In genomic region chr14:32168653-32169231, GRCm38 (mm10) we compare ENCODE assay signal across 12 mouse cellular contexts. TPM values are rescaled to one million over a fixed set of nuclear protein-coding genes. Genes with fewer than 3 reads are reported as not detected.
DNase-seq lines count a peak whose midpoint lies in the region; ATAC-seq and TF ChIP-seq lines count a peak whose summit lies in the region.
"Had no signal": no experiment of that assay in that cellular context is flagged by ENCODE, and none has a peak within 500 bp of the region (broad histone marks: within the 10 kb centered on the region; RNA-seq: fewer than 3 reads in every experiment).

No protein-coding gene starts in this region.

- H3K4me2 ChIP-seq in heart, embryonic 13.5 days, result peak overlapping the region; percentile 87
- peak overlapping the region; percentile 89 for H3K4me2 ChIP-seq in liver, embryonic 12.5 days
- no peak overlapping the region for H3K4me2 ChIP-seq in kidney, embryonic 15.5 days

- peak overlapping the region; percentile 54; the same call in 1 of the 2 replicates for H3K9ac ChIP-seq in heart, embryonic 13.5 days
- H3K9ac ChIP-seq in liver, embryonic 12.5 days, result peak overlapping the region; percentile 78
- H3K9ac ChIP-seq in kidney, embryonic 15.5 days, result no peak overlapping the region

- ATAC-seq in heart, embryonic 13.5 days (ENCODE audit: extremely low read depth, insufficient number of reproducible peaks, low FRiP score, low TSS enrichment), result 0 out of 2 replicates have a peak, but pooled peaks have one; percentile 14
- ATAC-seq in G1E (ENCODE audit: extremely low read depth, insufficient number of reproducible peaks, low FRiP score, poor library complexity, severe bottlenecking), result peak; percentile 71
- peak; percentile 85 for ATAC-seq in liver, embryonic 12.5 days
- ATAC-seq in kidney, embryonic 15.5 days (replicated peaks; ENCODE audit: low FRiP score), result no peak

- H3K27me3 ChIP-seq in heart, embryonic 13.5 days (replicated peaks), result no peaks in the 10 kb centered on the region
- no peaks in the 10 kb centered on the region for H3K27me3 ChIP-seq in G1E (ENCODE audit: insufficient read depth, low read length)
- no peaks in the 10 kb centered on the region for H3K27me3 ChIP-seq in liver, embryonic 12.5 days (replicated peaks)
- no peaks in the 10 kb centered on the region for H3K27me3 ChIP-seq in kidney, embryonic 15.5 days
- H3K27me3 ChIP-seq: CH12.LX had no signal

- peak overlapping the region; percentile 59 for H3K4me3 ChIP-seq in heart, embryonic 13.5 days
- peak overlapping the region; percentile 72 for H3K4me3 ChIP-seq in G1E (ENCODE audit: low read depth, low read length)
- peak overlapping the region; percentile 69 for H3K4me3 ChIP-seq in liver, embryonic 12.5 days
- no peak overlapping the region for H3K4me3 ChIP-seq in kidney, embryonic 15.5 days (replicated peaks)

- DNase-seq in heart, adult 8-10 months (ENCODE audit: low spot score), result no peak
- peak; percentile 53 for DNase-seq in G1E (ENCODE audit: low spot score)
- DNase-seq in c-Kit-negative CD71-positive TER-119-positive erythroid progenitor cells, embryonic 14.5 days (ENCODE audit: low read depth, low spot score), result peak; percentile 88
- no peak for DNase-seq in urinary bladder, postnatal 4 days (ENCODE audit: low spot score in 2 of 2)
- no peak for DNase-seq in MN1 (ENCODE audit: low spot score)

- peaks cover 30% of the 10 kb centered on the region for H3K36me3 ChIP-seq in heart, embryonic 13.5 days
- H3K36me3 ChIP-seq in G1E (replicated peaks), result peaks cover 41% of the 10 kb centered on the region
- peaks cover 48% of the 10 kb centered on the region for H3K36me3 ChIP-seq in liver, embryonic 12.5 days
- H3K36me3 ChIP-seq in kidney, embryonic 15.5 days, result peaks cover 26% of the 10 kb centered on the region

- H3K4me1 ChIP-seq in heart, embryonic 13.5 days, result peaks cover 61% of the 10 kb centered on the region
- peaks cover 55% of the 10 kb centered on the region for H3K4me1 ChIP-seq in G1E (ENCODE audit: insufficient read depth, low read depth, low read length)
- H3K4me1 ChIP-seq in liver, embryonic 12.5 days, result peaks cover 71% of the 10 kb centered on the region
- peaks cover 22% of the 10 kb centered on the region for H3K4me1 ChIP-seq in kidney, embryonic 15.5 days

- TF ChIP-seq CTCF in G1E (IDR thresholded peaks at IDR 0.05; ENCODE audit: low read depth, low read length), result no peak

- no peaks in the 10 kb centered on the region for H3K9me3 ChIP-seq in heart, embryonic 13.5 days
- H3K9me3 ChIP-seq in G1E (replicated peaks), result no peaks in the 10 kb centered on the region
- H3K9me3 ChIP-seq in liver, embryonic 12.5 days (replicated peaks), result no peaks in the 10 kb centered on the region
- no peaks in the 10 kb centered on the region for H3K9me3 ChIP-seq in kidney, embryonic 15.5 days (replicated peaks)

- WGBS in heart, embryonic 13.5 days, result 53% methylated on average over 3 of the region's 3 CpGs
- 8% methylated on average over 3 of the region's 3 CpGs for WGBS in liver, embryonic 12.5 days (ENCODE audit: insufficient replicate concordance)
- 81% methylated on average over 3 of the region's 3 CpGs for WGBS in kidney, embryonic 15.5 days

- H3K27ac ChIP-seq in heart, embryonic 13.5 days (replicated peaks), result peak overlapping the region; percentile 64
- H3K27ac ChIP-seq in liver, embryonic 12.5 days, result peak overlapping the region; percentile 98
- no peak overlapping the region for H3K27ac ChIP-seq in kidney, embryonic 15.5 days

RNA-seq across cellular contexts. Expression of gene Ncoa4, which starts 9.1 kb away (rescaled TPM):
- polyA plus RNA-seq in heart, embryonic 13.5 days (2015; fragmentation: Nextera tagmentation; extraction: Ambion mirVana), result 117 and 141 TPM in 2 replicates
- 100 to 1,000 TPM; 120 to 145 (median 131) TPM for total RNA-seq in heart, adult 8-10 months (2022)
- 197 and 228 TPM in 2 replicates for total RNA-seq in G1E (2014; fragmentation: Nextera tagmentation)
- 256 and 288 TPM in 2 replicates for total RNA-seq in G1E (2017)
- 6.6 and 6.8 TPM in 2 replicates for polyA plus RNA-seq in G1E (2012)
- 289 and 291 TPM in 2 replicates for polyA plus RNA-seq in liver, embryonic 12.5 days (2016; fragmentation: Nextera tagmentation; extraction: Ambion mirVana)
- polyA plus RNA-seq in kidney, embryonic 15.5 days (2015; fragmentation: Nextera tagmentation; extraction: Ambion mirVana), result 107 and 110 TPM in 2 replicates

RNA-seq across cellular contexts. Expression of gene Msmb, which starts 26.9 kb away (rescaled TPM):
- not detected in 2 replicates for polyA plus RNA-seq in heart, embryonic 13.5 days (2015; fragmentation: Nextera tagmentation; extraction: Ambion mirVana)
- total RNA-seq in heart, adult 8-10 months (2022), result not detected
- total RNA-seq in G1E (2014; fragmentation: Nextera tagmentation) (2.1 TPM in 1 of 2 replicates, not detected in the other), G1E (2017) (0.41 and 0.44 TPM in 2 replicates)
- not detected in 2 replicates for polyA plus RNA-seq in G1E (2012)
- 0.36 and 0.50 TPM in 2 replicates for polyA plus RNA-seq in liver, embryonic 12.5 days (2016; fragmentation: Nextera tagmentation; extraction: Ambion mirVana)
- not detected in 2 replicates for polyA plus RNA-seq in kidney, embryonic 15.5 days (2015; fragmentation: Nextera tagmentation; extraction: Ambion mirVana)
- total RNA-seq: CH12.LX; heart, postnatal 10 days had no signal
- polyA plus RNA-seq: embryonic facial prominence, embryonic 14.5 days; large intestine, adult 2 months had no signal

RNA-seq across cellular contexts. Expression of gene Timm23, which starts 33.0 kb away (rescaled TPM):
- 289 and 312 TPM in 2 replicates for polyA plus RNA-seq in heart, embryonic 13.5 days (2015; fragmentation: Nextera tagmentation; extraction: Ambion mirVana)
- 100 to 1,000 TPM; 216 to 235 (median 228) TPM for total RNA-seq in heart, adult 8-10 months (2022)
- total RNA-seq in G1E (2014; fragmentation: Nextera tagmentation), result 349 and 453 TPM in 2 replicates
- 229 and 240 TPM in 2 replicates for total RNA-seq in G1E (2017)
- polyA plus RNA-seq in G1E (2012), result 468 and 573 TPM in 2 replicates
- 280 and 286 TPM in 2 replicates for polyA plus RNA-seq in liver, embryonic 12.5 days (2016; fragmentation: Nextera tagmentation; extraction: Ambion mirVana)
- polyA plus RNA-seq in kidney, embryonic 15.5 days (2015; fragmentation: Nextera tagmentation; extraction: Ambion mirVana), result 300 and 306 TPM in 2 replicates

RNA-seq across cellular contexts. Expression of gene Parg, which starts 33.0 kb away (rescaled TPM):
- polyA plus RNA-seq in heart, embryonic 13.5 days (2015; fragmentation: Nextera tagmentation; extraction: Ambion mirVana), result 22.3 and 22.8 TPM in 2 replicates
- total RNA-seq in heart, adult 8-10 months (2022), result 10 to 100 TPM; 15.4 to 21.4 (median 18.0) TPM
- total RNA-seq in G1E (2014; fragmentation: Nextera tagmentation) (74.7 and 97.6 TPM in 2 replicates), G1E (2017) (105 and 123 TPM in 2 replicates)
- polyA plus RNA-seq in G1E (2012), result 33.1 and 33.9 TPM in 2 replicates
- 22.7 and 26.1 TPM in 2 replicates for polyA plus RNA-seq in liver, embryonic 12.5 days (2016; fragmentation: Nextera tagmentation; extraction: Ambion mirVana)
- polyA plus RNA-seq in kidney, embryonic 15.5 days (2015; fragmentation: Nextera tagmentation; extraction: Ambion mirVana), result 46.2 and 48.1 TPM in 2 replicates

Comparison
In these comparisons a context has a peak if more than half of its experiments do, and no peak if none do; other contexts are left out.
1. DNase-seq: peak in G1E (single experiment) and c-Kit-negative CD71-positive TER-119-positive erythroid progenitor cells, embryonic 14.5 days (single experiment); none in heart, adult 8-10 months (single experiment), urinary bladder, postnatal 4 days (0 of 2) and MN1 (single experiment).
2. RNA of gene Ncoa4, which starts 9.1 kb away (polyA plus RNA-seq): 289 to 291 TPM in liver, embryonic 12.5 days, 117 to 141 TPM in heart, embryonic 13.5 days and 107 to 110 TPM in kidney, embryonic 15.5 days; 6.6 to 6.8 TPM in G1E; every median in the first group is over 10 times any median in the second.